Mouse (Mus musculus) CD4-positive, CD25-positive, alpha-beta regulatory T cell, adult 2 months (primary cell): Measurements from ENCODE around the gene Dexi.

ENCODE experiments used
- DNase-seq: peaks from one replicate; pipeline ENCODE4 v3.0.0-alpha.2; 2012; ENCODE audit warnings: low read depth, low spot score

Gene Dexi

DNA sequence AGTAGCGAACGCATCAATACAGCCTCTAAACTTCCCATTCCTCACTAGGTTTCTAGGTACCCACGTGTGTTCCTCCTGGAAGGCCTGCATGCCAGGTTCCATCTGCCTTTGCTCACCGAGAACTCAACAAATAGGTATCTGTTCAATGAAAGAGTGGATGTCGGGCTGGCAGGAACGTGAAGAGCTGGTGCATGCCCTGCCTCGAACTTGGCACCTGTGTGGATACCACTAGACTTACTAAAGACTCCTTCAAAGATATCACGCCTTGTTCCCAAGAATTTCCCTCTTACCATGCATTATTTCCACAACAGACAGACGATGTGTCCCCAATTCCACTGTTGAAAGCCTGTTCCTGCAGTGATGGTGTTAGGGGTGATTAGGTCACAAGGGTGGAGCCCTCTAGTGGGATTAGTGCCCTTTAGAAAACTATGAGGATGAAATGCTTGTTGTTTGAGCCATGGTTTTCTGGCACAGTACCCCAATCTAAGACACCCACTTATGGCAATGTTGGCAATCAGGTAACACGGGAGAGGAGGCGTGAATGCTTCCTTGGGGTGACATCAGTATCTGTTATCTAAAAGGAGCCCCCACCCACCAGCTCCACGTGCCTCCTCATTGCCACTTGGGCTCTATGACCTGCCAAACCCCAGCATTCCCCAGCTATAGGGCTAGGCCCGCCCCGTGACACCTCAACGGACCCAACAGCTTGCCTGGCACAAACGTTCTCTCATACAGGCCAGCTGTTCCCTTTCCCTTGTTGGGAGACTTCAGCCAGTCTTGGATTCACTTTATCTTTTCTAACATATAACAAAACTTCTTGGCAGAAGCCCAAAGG lies 1.9 kb downstream of the Dexi start:
- no peak for DNase-seq

DNA sequence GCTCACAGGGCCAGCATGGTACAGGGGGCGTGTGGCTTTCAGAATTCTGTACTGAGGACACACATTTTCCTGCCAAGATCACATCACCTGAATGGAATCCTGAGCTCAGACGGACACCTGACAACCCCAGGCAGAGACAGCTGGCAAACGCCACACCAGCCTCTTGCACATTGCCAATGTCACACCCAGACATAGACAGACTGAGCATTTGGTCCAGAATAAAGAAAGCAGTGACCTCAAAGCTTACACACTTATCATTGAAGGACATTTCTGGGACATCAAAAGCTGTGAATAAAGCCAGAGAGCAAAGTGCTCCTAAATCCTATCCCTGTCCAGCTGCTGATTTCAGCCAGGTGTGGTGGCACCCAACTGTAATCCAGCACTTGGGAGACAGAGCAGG lies 5.9 kb downstream of the Dexi start:
- no peak for DNase-seq

DNA sequence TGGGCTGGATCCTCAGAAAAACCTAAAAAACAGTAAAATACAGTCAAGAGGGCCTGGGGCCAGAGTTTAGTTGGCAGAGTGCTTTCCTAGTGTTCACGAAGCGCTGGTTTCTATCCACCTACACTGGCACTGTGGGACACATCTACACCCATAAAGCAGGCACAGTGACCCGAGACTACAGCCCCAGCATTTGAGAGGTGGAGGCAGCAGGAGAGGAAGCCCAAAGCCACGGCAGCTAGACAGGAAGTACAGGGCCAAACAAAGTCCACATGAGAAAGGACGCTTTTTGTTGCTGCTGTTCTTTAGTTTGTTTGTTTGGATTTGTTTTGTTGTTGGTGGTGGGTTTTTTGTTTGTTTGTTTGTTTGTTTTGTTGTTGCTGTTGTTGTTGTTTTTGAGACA lies 6.5 kb downstream of the Dexi start:
- peak; percentile 28 for DNase-seq

DNA sequence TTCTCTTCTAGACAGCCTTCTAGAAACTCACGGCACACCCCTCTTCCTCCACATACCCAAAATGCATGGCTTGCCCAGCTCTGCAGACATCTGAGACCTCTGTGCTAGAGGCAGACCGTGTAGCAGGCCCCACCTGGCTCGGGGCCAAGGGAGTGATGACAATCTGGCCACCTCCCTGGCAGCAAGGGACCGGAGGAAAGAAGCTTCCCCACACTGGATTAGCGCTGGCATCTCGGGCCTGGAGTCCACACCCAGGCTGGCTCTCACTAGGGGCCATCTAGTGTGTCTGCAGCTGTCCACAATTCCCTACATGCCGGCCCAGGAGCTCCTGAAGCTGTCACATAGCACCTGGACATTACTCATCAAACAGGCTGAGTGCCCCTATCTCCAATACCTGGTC lies 8.3 kb downstream of the Dexi start:
- DNase-seq = no peak

DNA sequence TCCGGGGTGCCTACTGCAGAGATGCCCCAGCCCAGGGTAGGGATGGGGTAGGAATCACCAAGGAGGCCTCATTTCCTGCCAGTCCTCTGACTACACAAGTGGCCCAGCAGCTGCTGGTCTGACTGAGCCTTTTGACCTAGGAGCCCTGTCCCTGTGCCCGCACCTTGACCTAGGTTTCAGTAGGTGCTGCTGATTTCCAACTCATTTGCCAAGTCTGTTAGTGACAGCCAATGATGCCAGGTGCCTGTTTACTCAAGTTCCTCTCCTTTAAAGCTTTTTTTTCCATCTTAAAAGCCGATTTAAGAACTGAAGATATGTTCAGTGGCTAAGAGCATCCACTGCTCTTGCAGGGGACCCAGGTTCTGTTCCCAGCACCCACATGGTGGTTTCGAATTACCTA lies 9.1 kb downstream of the Dexi start:
- no peak for DNase-seq

DNA sequence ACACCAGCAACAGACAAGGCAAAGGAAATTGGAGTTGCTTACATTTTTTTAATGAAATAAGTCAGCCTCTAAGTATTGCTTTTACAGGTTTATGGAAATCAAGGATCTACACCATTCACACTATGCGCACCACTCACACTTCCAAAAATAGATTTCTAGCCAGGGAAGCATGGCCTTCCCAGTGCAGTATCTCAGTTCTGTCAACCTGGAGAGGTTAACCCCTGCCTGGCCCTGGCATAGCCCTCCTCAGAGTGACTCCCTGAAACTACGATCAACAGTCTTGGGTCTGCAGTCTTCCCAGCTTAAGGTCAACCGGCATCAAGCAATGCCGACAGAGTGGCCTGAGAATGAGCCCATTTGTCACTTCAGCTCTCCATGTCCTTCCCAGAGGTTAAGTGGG lies 12.7 kb downstream of the Dexi start:
- DNase-seq = no peak

DNA sequence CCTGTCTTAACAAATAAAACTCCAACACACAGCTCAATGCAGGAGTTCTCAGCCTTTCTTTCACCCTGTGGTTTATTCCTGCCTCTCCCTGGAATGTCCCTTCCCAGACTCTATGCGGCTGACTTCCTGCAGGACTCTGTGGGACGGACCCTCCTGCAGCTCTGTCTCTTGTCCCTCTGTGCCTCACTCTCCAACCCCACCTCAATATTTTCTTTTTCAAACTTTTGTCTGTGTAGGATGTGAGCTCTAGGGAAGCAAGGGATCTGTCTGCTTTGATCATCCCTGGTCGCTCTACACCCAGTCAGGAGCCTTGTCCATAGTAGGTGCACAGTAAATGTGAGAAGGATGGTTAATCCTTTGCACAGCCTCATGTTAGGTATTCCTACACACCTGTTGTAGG lies 14.5 kb downstream of the Dexi start:
- DNase-seq = no peak

DNA sequence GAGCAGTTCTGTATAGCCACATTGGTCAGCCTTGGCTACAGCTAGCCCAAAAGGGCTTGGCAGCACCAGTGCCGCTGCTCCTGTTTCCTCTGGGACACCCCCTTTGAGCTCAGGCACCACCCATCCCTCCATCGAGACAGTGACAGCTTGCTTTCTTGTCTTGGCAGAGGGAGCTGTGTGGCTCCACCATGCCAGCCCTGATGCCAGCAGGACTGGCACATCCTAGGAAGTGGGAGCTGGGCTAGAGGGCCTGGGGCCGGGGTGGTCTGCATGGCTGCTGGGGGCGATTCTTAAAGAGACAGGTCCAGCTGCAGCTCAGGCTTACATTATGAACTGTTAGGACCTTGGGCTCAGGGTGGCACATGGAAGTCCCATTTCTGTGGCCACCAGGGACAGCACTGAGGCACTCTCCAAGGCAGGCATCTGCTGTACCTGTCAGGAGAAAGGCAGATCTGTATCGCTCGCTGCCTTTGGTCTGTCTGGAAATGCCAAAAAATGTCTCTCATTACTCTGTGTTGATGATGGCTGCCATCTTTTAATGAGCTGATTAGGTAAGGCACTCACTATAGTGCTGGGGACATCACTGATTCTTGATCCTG lies 15.7 kb downstream of the Dexi start:
- DNase-seq = no peak

DNA sequence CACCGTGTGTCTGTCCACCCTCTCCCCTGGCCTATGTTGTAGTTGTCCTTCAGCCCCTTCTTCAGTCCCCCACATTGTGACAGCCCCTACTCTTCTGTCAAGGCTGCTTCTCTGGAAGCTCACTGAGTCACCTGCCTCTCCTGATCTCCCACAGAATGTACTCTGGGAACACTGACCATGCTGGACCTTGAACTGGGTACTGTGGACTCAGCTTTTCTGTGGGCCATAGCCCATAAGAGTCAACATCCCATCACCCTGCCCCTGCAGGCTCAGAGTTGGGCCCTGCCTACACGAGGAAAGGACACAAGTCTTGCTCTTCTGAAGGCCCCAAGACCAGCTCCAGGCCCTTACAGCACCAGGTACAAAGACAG lies 17.3 kb downstream of the Dexi start:
- no peak for DNase-seq

DNA sequence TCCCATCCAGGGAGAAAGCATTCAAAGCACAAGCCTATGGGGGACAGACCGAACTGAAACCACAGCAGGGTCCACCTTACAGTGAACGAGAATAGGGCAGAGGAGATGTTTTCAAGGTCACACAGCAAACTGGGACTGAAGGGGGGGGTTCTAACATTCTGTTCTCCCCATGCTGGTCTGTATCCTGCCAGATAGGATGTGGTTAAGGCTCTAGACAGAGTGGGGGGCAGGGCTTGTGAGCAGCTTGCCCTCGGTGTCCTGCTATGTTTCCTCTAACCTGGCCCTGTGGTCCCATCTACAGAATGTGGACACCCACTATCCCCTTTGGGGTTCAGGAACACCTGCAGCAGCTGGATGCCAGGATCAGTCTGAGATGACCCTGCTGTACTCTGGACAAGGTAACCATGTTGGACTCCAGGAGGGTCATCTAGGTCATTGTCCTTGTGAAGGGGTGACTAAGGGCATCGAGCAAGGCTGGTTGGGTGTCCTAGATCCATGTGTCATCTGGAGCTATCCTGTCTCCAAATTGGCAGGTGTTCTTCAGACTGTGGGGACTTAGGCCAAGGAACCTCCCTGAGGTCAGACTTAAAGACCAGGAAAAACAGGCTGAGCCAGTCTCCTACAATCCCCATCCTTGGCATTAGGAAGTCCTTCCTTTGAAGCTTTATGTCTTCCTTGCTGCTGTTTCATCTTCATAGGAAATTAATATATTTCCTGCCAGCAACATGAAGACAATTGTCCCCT lies 17.8 kb downstream of the Dexi start:
- DNase-seq = peak; percentile 52

DNA sequence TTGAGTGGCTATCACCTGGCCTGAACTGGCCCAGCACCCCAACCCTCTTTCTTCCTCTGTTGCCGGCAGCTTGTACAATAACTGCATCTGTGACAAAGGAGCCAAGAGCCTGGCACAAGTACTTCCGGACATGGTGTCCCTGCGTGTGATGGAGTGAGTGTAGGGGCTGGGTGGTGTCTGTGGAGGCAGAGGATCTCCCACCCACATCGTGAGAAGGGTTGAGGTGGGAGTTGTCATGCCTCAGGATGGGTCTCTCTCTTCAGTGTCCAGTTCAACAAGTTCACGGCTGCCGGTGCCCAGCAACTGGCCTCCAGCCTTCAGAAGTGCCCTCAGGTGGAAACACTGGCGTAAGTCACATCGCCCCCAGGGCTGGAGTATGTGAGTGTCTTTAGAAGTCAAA lies 19.2 kb downstream of the Dexi start:
- DNase-seq = no peak

DNA sequence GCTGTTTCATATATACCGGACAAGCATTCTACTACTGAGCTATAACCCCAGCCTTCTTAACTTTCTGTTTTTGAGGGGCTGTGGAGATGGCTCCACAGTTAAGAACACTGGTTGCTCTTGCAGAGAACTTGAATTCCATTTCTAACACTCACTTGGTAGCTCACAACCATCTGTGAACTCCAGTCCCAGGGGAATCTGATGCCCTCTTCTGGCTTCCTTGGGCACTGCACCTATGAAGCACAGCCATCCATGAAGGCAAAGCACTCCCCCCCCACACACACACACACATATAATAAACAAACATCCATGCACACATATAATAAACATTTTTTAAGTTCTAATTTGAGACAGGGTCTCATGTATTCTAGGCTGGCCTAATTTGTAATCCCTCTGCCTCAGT lies 20.0 kb downstream of the Dexi start:
- DNase-seq = peak; percentile 78

DNA sequence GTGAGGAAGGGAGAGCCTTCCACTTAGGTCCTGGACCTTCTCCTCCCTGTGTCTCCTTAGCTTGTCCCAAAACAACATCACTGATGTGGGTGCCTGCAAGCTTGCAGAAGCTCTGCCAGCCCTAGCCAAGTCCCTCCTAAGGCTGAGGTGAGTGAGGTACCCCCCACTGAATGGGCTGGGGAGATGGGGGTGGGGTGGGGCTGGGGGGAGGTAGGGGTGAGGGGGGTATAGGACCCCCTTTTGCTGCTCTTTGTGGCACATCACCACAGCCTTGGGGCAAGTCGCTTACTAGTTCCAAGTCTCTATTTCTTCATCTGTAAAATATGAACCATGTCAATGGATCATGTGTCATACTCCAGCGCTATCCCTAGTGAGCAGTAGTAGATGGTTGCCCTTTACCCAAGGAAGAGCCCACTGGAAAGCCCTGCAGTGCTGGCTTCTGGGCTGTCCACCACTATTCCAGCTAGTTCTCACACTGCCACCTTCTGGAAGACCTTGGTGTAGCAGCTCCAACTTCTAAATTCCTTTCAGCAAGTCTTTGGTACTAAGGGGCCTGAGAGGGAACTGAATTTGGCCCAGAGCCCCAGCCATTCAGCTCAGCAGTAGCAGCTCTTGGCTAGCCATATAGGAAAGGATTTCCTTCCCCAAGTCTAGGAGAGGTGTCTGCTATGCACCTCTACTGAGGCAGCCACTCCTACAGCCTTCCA lies 21.8 kb downstream of the Dexi start:
- peak; percentile 78 for DNase-seq

DNA sequence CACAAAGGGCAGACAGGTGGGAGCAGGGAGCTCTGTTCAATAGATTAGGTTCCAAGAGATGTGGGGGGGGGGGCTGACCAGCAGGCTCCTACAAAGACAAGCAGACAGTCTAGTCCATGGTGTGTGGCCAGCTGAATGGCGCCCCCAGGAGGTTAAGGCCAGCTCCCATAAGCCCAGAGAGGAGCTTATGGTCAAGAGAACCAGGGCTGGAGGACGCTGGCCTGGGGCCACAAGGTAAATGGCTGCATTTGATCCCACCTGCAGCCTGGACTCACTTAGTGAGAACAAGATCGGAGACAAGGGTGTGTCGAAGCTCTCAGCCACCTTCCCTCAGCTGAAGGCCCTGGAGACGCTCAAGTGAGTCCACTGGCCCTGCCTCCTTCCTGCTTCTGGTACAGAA lies 24.8 kb downstream of the Dexi start:
- no peak for DNase-seq

DNA sequence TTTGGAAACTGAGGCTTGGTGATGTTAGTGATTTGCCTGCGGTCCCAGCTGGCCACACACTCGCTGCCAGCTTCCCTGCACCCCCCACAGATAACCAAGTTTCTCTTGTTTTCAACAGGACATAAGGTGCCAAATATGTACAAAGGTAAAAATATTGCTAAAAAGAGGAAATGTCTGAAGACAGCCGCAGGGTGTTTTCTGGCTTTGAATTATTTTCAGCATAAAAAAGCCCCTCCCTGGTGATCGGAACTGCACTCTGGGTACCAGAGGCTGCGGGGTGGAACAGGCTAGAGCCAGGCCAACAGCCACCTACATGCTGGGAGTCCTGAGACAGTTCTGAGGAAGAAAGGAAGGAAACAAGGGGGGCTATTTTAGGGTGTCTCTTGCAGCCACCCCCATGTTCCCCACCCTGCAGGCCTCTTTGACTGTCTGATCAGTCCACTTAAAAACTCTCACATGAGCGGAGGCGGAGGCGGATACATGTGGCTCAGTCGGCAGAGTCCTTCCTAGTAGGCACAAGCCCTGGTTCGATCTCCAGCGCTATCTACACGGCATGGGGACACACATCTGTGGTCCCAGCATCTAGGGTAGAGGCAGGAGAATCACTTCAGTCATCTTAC lies 26.8 kb downstream of the Dexi start:
- no peak for DNase-seq

DNA sequence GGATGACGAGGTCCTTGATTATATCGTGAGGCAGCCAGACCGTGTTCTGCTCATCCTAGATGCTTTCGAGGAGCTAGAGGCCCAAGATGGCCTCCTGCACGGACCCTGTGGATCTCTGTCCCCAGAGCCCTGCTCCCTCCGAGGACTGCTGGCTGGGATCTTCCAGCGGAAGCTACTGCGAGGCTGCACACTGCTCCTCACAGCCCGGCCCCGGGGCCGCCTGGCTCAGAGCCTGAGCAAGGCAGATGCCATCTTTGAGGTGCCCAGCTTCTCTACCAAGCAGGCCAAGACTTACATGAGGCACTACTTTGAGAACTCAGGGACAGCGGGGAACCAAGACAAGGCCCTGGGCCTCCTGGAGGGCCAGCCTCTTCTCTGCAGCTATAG lies 31.7 kb downstream of the Dexi start:
- no peak for DNase-seq

DNA sequence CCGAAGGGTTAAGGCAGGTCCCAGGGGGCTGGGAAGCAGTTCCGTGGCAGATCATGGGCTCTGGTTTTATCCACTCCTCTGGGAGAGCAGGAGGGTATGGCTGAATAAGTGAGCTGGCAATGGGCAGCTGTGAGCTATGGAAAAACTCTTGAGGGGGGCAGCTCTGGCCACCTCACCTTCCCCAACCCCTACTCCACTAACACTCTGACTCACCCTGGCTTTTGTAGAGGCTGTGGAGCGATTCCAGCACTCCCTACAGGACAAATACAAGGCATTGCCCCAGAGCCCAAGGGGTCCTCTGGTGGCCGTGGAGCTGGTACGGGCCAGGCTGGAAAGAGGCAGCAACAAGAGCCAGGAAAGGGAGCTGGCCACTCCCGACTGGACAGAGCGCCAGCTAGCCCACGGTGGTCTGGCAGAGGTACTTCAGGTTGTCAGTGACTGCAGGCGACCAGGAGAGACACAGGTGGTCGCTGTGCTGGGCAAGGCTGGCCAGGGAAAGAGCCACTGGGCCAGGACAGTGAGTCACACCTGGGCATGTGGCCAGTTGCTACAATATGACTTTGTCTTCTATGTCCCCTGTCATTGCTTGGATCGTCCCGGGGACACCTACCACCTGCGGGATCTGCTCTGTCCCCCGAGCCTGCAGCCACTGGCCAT lies 32.2 kb downstream of the Dexi start:
- DNase-seq = no peak

DNA sequence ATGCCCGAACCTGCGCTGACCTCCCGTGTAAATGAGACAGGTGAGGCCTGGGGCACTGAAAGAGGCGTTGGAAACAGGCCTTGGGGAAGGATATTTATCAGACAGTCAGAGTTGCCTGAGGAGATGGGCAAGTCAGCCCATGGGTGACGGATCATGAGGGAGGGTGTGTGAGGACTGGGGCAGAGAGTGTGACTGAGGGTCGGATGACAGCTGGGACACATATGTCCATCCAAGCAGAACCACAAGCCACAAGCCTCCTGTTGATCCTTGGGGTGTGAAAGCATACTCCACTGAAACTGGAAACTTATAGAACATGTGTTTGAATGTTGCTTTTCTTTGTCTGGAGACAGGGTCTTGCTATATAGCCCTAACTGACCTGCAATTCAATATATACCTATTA lies 34.2 kb downstream of the Dexi start:
- DNase-seq = no peak

DNA sequence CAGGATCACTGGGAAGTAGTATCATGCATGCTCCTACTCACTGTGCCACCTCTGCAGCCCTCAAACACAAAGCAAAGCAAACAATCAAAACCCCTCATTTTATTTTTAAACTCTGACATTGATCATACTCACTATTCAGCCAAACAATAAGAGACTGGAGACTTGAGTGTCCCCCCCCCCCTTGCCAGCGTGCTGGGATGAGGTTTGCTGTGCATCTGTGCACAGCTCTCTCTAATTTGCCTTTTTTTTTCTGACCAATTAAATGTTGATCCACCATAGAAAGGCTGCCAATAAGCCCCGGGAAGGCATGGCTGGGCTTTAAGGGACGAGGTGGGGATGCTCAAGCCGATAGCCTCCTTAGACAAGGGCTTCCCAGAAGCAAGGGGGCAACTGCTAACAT lies 35.4 kb downstream of the Dexi start:
- DNase-seq = no peak

DNA sequence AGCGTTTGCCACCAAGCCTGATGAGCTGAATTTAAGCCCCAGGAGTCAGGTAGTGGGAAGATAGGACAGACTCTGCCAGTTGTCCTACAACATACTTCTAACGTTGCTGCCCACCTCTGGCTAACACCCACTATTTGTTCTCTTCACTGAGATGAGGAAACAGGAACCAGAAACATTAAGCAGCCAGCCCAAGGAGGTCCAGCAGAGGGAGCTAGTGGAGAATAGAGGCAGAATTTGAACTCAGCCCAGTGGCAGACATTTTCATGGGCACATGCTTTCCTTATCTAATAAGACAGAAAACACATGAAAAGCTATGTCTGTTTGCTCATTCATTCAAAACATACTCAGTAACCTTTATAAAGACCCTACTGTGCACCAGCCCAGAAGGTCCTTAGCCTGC lies 39.8 kb downstream of the Dexi start:
- DNase-seq = no peak

DNA sequence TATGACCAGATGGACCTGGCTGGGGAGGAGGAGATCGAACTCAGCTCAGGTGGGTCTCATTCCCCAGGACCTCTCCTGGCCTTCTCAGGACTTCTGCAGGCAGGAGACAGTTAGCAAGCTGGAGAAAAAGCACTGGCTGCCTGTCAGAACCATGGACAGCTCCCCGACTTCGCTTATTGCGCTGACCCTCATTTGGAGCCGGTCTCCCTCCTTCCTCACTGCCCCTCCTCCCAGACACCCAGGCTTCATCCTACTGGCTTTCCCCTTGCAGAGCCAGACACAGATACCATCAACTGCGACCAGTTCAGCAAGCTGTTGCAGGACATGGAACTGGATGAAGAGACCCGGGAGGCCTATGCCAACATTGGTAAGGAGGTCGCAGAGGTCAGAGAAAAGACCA lies 41.0 kb downstream of the Dexi start:
- peak; percentile 44 for DNase-seq
